Mouse (Mus musculus): ENCODE results near the gene Cyp2t4. TPM values are rescaled to one million over a fixed set of nuclear protein-coding genes. Genes with fewer than 3 reads are reported as not detected.

Gene Cyp2t4
- polyA plus RNA-seq (2015; fragmentation: Nextera tagmentation; extraction: Ambion mirVana), result not detected in 2 replicates

GRCm38 (mm10) chr7:27153205-27153764, at the start of gene Cyp2t4:
Gene Cyp2t4 (plus strand): TSS chr7:27153714.

GRCm38 (mm10) chr7:27119676-27120075, 33.8 kb upstream of the Cyp2t4 start, which contains the start of gene Cyp2f2:
Gene Cyp2f2 (plus strand): TSS chr7:27119909.

GRCm38 (mm10) chr7:27166614-27167474, 13.3 kb downstream of the Cyp2t4 start, which contains the start of gene Egln2:
Gene Egln2 (minus strand): TSS chr7:27166802.

GRCm38 (mm10) chr7:27178324-27179216, 25.1 kb downstream of the Cyp2t4 start, which contains the start of gene Rab4b:
Gene Rab4b (minus strand): TSS chr7:27178896.

GRCm38 (mm10) chr7:27180837-27181695, 27.6 kb downstream of the Cyp2t4 start, which contains the start of the genes Gm21983 and Mia:
Gene Gm21983 (minus strand): TSS chr7:27181086.
Gene Mia (minus strand): TSS chr7:27181157.

GRCm38 (mm10) chr7:27195681-27196611, 42.4 kb downstream of the Cyp2t4 start, which contains the start of the genes BC024978 and Snrpa:
Gene BC024978 (plus strand): TSS chr7:27195781.
Gene Snrpa (minus strand): TSS chr7:27196271.

MicroRNAs within 50 kb of the gene (microRNA counts, 519-probe panel; counts per million panel counts)
- microRNA mmu-miR-1191, result 88.3 counts per million

Other genes starting within 250 kb of the Cyp2t4 start
- gene Cyp2a22, start 214.3 kb upstream of the Cyp2t4 start, polyA plus RNA-seq (2015; fragmentation: Nextera tagmentation; extraction: Ambion mirVana), result not detected in 2 replicates
- not detected in 2 replicates for gene Cyp2a12, start 124.6 kb upstream of the Cyp2t4 start, polyA plus RNA-seq (2015; fragmentation: Nextera tagmentation; extraction: Ambion mirVana)
- not detected in 2 replicates for gene Cyp2f2, start 33.8 kb upstream of the Cyp2t4 start, polyA plus RNA-seq (2015; fragmentation: Nextera tagmentation; extraction: Ambion mirVana)
- 28.8 and 32.4 TPM in 2 replicates for gene Egln2, start 13.1 kb downstream of the Cyp2t4 start, polyA plus RNA-seq (2015; fragmentation: Nextera tagmentation; extraction: Ambion mirVana)
- 45.2 and 52.1 TPM in 2 replicates for gene Rab4b, start 25.2 kb downstream of the Cyp2t4 start, polyA plus RNA-seq (2015; fragmentation: Nextera tagmentation; extraction: Ambion mirVana)
- gene Gm21983, start 27.4 kb downstream of the Cyp2t4 start, polyA plus RNA-seq (2015; fragmentation: Nextera tagmentation; extraction: Ambion mirVana), result not detected in 2 replicates
- 0.35 and 0.49 TPM in 2 replicates for gene Mia, start 27.4 kb downstream of the Cyp2t4 start, polyA plus RNA-seq (2015; fragmentation: Nextera tagmentation; extraction: Ambion mirVana)
- 1.2 and 1.5 TPM in 2 replicates for gene BC024978, start 42.1 kb downstream of the Cyp2t4 start, polyA plus RNA-seq (2015; fragmentation: Nextera tagmentation; extraction: Ambion mirVana)
- gene Snrpa, start 42.6 kb downstream of the Cyp2t4 start, polyA plus RNA-seq (2015; fragmentation: Nextera tagmentation; extraction: Ambion mirVana), result 91.6 and 100 TPM in 2 replicates
- gene Itpkc, start 74.9 kb downstream of the Cyp2t4 start, polyA plus RNA-seq (2015; fragmentation: Nextera tagmentation; extraction: Ambion mirVana), result 1.0 and 1.3 TPM in 2 replicates
- gene Coq8b, start 79.3 kb downstream of the Cyp2t4 start, polyA plus RNA-seq (2015; fragmentation: Nextera tagmentation; extraction: Ambion mirVana), result 10.4 and 11.2 TPM in 2 replicates
- gene Numbl, start 104.7 kb downstream of the Cyp2t4 start, polyA plus RNA-seq (2015; fragmentation: Nextera tagmentation; extraction: Ambion mirVana), result 3.1 and 4.9 TPM in 2 replicates
- 60.1 and 82.7 TPM in 2 replicates for gene Ltbp4, start 184.0 kb downstream of the Cyp2t4 start, polyA plus RNA-seq (2015; fragmentation: Nextera tagmentation; extraction: Ambion mirVana)
- 26.0 and 29.5 TPM in 2 replicates for gene Shkbp1, start 202.3 kb downstream of the Cyp2t4 start, polyA plus RNA-seq (2015; fragmentation: Nextera tagmentation; extraction: Ambion mirVana)
- 0.32 TPM in 1 of 2 replicates, not detected in the other for gene Gm20479, start 203.7 kb downstream of the Cyp2t4 start, polyA plus RNA-seq (2015; fragmentation: Nextera tagmentation; extraction: Ambion mirVana)

Measured in spleen, postnatal 0 days (tissue).